Mouse (Mus musculus) liver, postnatal 0 days (tissue): ENCODE measurements at regions not wholly inside any gene's neighbourhood (a gene's known extent, or its start where the extent isn't known, plus 50 kb on each side); places are given as distances from the start of the nearest gene placed in this dataset.

Experiments used
- CTCF ChIP-seq: sonication (generic); IDR thresholded peaks from 2 replicates; pipeline ENCODE4 v1.5.1; 2016; ENCODE audit warnings: antibody characterized with exemption, low read depth
- EP300 ChIP-seq: IDR thresholded peaks from 2 replicates; pipeline ENCODE4 v1.6.1; 2016; ENCODE audit warnings: antibody characterized with exemption, low read depth, mild to moderate bottlenecking

DNA sequence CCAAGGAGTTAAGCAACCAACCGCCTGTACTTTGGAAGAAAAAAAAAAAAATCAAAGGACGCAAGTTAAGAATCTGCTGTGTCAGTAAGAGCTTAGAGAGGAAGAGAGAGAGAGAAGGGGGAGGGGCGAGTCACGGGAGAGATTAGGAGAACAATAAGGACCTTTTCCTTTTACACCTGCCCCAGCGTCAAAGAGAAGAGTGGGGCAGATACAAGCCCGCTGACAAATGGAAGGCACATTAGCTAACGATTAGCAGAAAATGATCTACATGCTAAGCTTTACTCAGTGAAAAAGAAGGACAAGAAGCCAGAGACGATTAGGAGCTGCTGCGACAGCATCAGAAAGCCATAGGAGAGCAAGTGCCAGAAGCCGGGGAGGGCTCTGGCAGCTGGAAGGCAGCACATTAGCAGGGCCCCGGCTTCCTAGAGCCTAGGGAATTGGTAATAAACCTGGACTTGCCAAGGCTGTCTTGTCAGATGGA is 157.8 kb upstream of the Fam78b start:
- TF ChIP-seq CTCF = no peak
- no peak for TF ChIP-seq EP300
